Comparison of ENCODE assay signal across 8 mouse cellular contexts in the genomic region with DNA sequence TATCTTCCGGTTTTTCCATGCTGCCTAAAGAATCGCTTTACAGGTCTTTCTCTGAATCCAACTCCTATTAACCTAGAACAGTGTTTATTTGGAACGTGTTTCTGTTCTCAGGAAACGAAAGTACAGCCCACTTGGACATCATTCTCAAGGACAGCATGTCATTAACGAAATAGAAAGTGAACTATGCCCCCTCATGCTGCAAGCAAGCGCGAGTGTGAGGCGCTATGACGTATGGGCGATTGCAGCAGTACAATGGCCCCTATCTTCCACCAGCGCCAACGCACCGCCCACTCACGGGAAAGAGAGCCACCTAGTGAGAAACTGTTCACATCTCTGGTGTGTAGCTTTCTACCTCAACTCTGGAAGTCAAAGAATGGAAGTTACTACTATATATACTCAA. TPM values are rescaled to one million over a fixed set of nuclear protein-coding genes. Genes with fewer than 3 reads are reported as not detected.
DNase-seq lines count a peak whose midpoint lies in the region; ATAC-seq lines count a peak whose summit lies in the region.

No protein-coding gene starts in this region.

- peak overlapping the region; percentile 51 for H3K4me2 ChIP-seq in intestine, embryonic 16.5 days (ENCODE audit: low read depth, low read length)

- H3K27me3 ChIP-seq in intestine, embryonic 16.5 days (replicated peaks; ENCODE audit: control insufficient read depth, insufficient read depth, low read length): no peaks in the 10 kb centered on the region

- peak overlapping the region; percentile 45 for H3K4me3 ChIP-seq in intestine, embryonic 16.5 days (ENCODE audit: low read length)

- peak; percentile 84 for DNase-seq in adrenal gland, postnatal 10 days
- DNase-seq in embryo, embryonic 9.5 days (ENCODE audit: extremely low spot score): peak; percentile 74
- peak; percentile 26 to 66 for DNase-seq in gastrocnemius, postnatal 4 days (ENCODE audit: low spot score in 2 of 2)
- DNase-seq in left cerebral cortex, postnatal 25 days (ENCODE audit: low spot score in 2 of 2): peak; percentile 75 to 92
- DNase-seq in mesoderm, embryonic 11.5 days (ENCODE audit: low read depth, low spot score): peak; percentile 85
- peak; percentile 80 for DNase-seq in right cerebral cortex, postnatal 25 days
- DNase-seq in urinary bladder, postnatal 36 days (ENCODE audit: low spot score in 2 of 2): peak; percentile 66 to 84

- ATAC-seq in intestine, embryonic 16.5 days: peak; percentile 57

- no peaks in the 10 kb centered on the region for H3K36me3 ChIP-seq in intestine, embryonic 16.5 days (ENCODE audit: control insufficient read depth, insufficient read depth, low read length)

- H3K27ac ChIP-seq in intestine, embryonic 16.5 days (ENCODE audit: low read length): peak overlapping the region; percentile 55; the same call in 1 of the 2 replicates

- WGBS in intestine, embryonic 16.5 days: 0% methylated on average over 14 of the region's 14 CpGs

- H3K4me1 ChIP-seq in intestine, embryonic 16.5 days (ENCODE audit: control insufficient read depth, insufficient read depth, low read length): peaks cover 9% of the 10 kb centered on the region

- 0 out of 2 replicates have a peak overlapping the region, but pooled peaks have one; percentile 36 for H3K9ac ChIP-seq in intestine, embryonic 16.5 days (ENCODE audit: low read depth, low read length)

- intact Hi-C loops in left cerebral cortex, postnatal 25 days (cut with DNase I): loop anchor here (5.0 kb wide), 3 partner anchors 78 to 148 kb away; no protein-coding TSS in a partner anchor

- H3K9me3 ChIP-seq in intestine, embryonic 16.5 days (ENCODE audit: control insufficient read depth, low read length): no peaks in the 10 kb centered on the region

RNA-seq across cellular contexts. Expression of a gene that starts 2.0 kb away (rescaled TPM):
- 10 to 100 TPM; 44.7 to 51.1 TPM for total RNA-seq in adrenal gland, postnatal 10 days (2021)
- total RNA-seq in gastrocnemius, postnatal 4 days (2021): 10 to 100 TPM; 43.2 to 54.7 TPM
- polyA plus RNA-seq in intestine, embryonic 16.5 days (2015; fragmentation: Nextera tagmentation; extraction: Ambion mirVana): 17.1 and 17.8 TPM in 2 replicates
- 10 to 100 TPM; 91.8 to 94.1 TPM for total RNA-seq in left cerebral cortex, postnatal 25 days (2021)

RNA-seq across cellular contexts. Expression of a gene that starts 50.3 kb away (rescaled TPM):
- total RNA-seq in adrenal gland, postnatal 10 days (2021): 1 to 10 TPM; 2.1 to 5.1 TPM
- total RNA-seq in gastrocnemius, postnatal 4 days (2021): 1 to 10 TPM; 2.0 to 3.4 TPM
- polyA plus RNA-seq in intestine, embryonic 16.5 days (2015; fragmentation: Nextera tagmentation; extraction: Ambion mirVana): 1.3 and 1.9 TPM in 2 replicates
- total RNA-seq in left cerebral cortex, postnatal 25 days (2021): 100 to 1,000 TPM; 153 to 155 TPM

Comparison
In these comparisons a context has a peak if more than half of its experiments do, and no peak if none do; other contexts are left out.
1. Peak in every context shown above with its lines: DNase-seq, ATAC-seq, H3K4me3 ChIP-seq and H3K27ac ChIP-seq.
2. RNA of a gene that starts 50.3 kb away (total RNA-seq): 153 to 155 TPM in left cerebral cortex, postnatal 25 days; 2.1 to 5.1 TPM in adrenal gland, postnatal 10 days and 2.0 to 3.4 TPM in gastrocnemius, postnatal 4 days; every median in the first group is over 10 times any median in the second.